Mouse (Mus musculus): ENCODE data around the gene Parp9.
"Not testable (repeated sequence)": the region's sequence is repeated elsewhere in the genome, so short reads cannot be mapped to it uniquely, and the experiment has no call there.

Gene Parp9

GRCm38 (mm10) chr16:35924341-35924740, 13.9 kb upstream of the Parp9 start:
- CTCF ChIA-PET, result no interaction called here

- CTCF ChIA-PET, result no interaction called here
These were observed 5.9 kb upstream of the Parp9 start for GRCm38 (mm10) chr16:35932179-35933055.

GRCm38 (mm10) chr16:35933181-35933580, 5.1 kb upstream of the Parp9 start:
- CTCF ChIA-PET, result no interaction called here

- CTCF ChIA-PET, result no interaction called here
These were observed 991 bp downstream of the Parp9 start for GRCm38 (mm10) chr16:35939261-35939660.

- CTCF ChIA-PET, result interaction anchor here (0.7 kb wide), 2 partner anchors 68 to 267 kb away, joined by 7 read pairs; no protein-coding TSS in a partner anchor
These were observed 1.4 kb downstream of the Parp9 start for GRCm38 (mm10) chr16:35939690-35940089.

GRCm38 (mm10) chr16:35941382-35941781, 3.1 kb downstream of the Parp9 start:
- CTCF ChIA-PET, result interaction anchor here (0.6 kb wide), 1 partner anchor 69 kb away, joined by 3 read pairs; no protein-coding TSS in a partner anchor

GRCm38 (mm10) chr16:35949264-35949663, 11.0 kb downstream of the Parp9 start:
- CTCF ChIA-PET, result no interaction called here

GRCm38 (mm10) chr16:35951216-35951615, 12.9 kb downstream of the Parp9 start:
- CTCF ChIA-PET, result no interaction called here

- CTCF ChIA-PET, result interaction anchor here (0.7 kb wide), 1 partner anchor 90 kb away, joined by 24 read pairs; no protein-coding TSS in a partner anchor
These were observed 14.4 kb downstream of the Parp9 start for GRCm38 (mm10) chr16:35952628-35953130.

GRCm38 (mm10) chr16:35965991-35966390, 27.7 kb downstream of the Parp9 start:
- CTCF ChIA-PET, result not testable (repeated sequence)

GRCm38 (mm10) chr16:35966411-35967115, 28.3 kb downstream of the Parp9 start:
- CTCF ChIA-PET, result no interaction called here

GRCm38 (mm10) chr16:35967319-35967718, 29.0 kb downstream of the Parp9 start:
- CTCF ChIA-PET, result no interaction called here

- CTCF ChIA-PET, result no interaction called here
These were observed 29.9 kb downstream of the Parp9 start for GRCm38 (mm10) chr16:35968149-35968548.

- CTCF ChIA-PET, result interaction anchor here (0.7 kb wide), 1 partner anchor 1709 kb away, joined by 5 read pairs; no protein-coding TSS in a partner anchor
These were observed 35.8 kb downstream of the Parp9 start for GRCm38 (mm10) chr16:35974021-35974420.

- CTCF ChIA-PET, result not testable (repeated sequence)
These were observed 40.2 kb downstream of the Parp9 start, which contains the start of gene Kpna1 for GRCm38 (mm10) chr16:35978450-35978849. Gene Kpna1 (plus strand): TSS chr16:35978750.

GRCm38 (mm10) chr16:35981363-35981821, 43.1 kb downstream of the Parp9 start:
- CTCF ChIA-PET, result no interaction called here

GRCm38 (mm10) chr16:35982506-35982901, 44.2 kb downstream of the Parp9 start:
- CTCF ChIA-PET, result no interaction called here

- CTCF ChIA-PET, result no interaction called here
These were observed 44.7 kb downstream of the Parp9 start for GRCm38 (mm10) chr16:35982902-35983516.

GRCm38 (mm10) chr16:35983517-35984101, 45.3 kb downstream of the Parp9 start:
- CTCF ChIA-PET, result interaction anchor here (0.6 kb wide), 1 partner anchor 29 kb away, joined by 7 read pairs; no protein-coding TSS in a partner anchor

- CTCF ChIA-PET, result interaction anchor here (0.6 kb wide), 1 partner anchor 28 kb away, joined by 7 read pairs; no protein-coding TSS in a partner anchor
These were observed 46.2 kb downstream of the Parp9 start for GRCm38 (mm10) chr16:35984471-35984870.

GRCm38 (mm10) chr16:35987930-35988329, 49.7 kb downstream of the Parp9 start:
- CTCF ChIA-PET, result no interaction called here
